Mouse (Mus musculus): ENCODE results near the gene Gsx1.

DNA sequence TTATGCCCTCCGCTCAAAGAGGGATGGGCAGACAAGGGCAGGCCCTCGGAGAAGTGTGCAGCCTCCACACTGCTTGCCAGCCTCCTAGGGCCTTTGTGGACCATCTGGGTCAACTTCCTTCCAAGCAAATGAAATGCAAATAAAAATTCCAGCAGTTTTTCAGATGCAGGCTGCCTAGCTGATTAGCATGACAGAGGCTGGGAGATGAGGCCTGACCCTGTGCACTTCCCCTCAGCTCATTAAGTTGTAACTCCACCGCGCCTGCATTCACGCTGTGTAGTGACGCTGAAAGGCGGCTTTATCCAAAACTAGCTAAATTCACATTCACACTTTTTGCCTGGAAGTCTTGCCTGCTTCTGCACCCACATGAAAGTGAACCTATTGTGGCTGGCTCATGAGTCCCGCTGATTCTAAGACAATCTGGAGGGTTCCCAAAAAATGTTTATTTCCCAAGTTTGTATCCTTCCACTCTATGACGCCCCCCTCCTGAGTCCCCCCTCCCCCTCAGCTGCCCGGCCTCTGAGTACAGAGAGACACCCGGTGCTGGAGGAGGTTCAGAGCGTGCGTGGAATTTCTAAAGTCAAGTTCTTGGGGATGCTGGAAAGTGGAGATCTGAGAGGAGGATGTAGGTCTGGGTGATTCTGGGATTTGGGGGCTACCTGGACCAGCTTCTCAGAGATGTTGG lies 32.9 kb upstream of the Gsx1 start:
- no peak for TF ChIP-seq GATA1 (IDR thresholded peaks at IDR 0.05; ENCODE audit: borderline replicate concordance, low read length)
- no peak for TF ChIP-seq FLI1 (IDR thresholded peaks at IDR 0.05; ENCODE audit: low read length)

Data from megakaryocyte, embryonic 14.5 days (primary cell).